Mouse (Mus musculus) ES-Bruce4 (cell line): ENCODE results near the gene Tmem130.

Source experiments
- CTCF ChIP-seq: IDR thresholded peaks from one replicate; pipeline ENCODE4 v1.8.1; 2011; ENCODE audit warnings: low read depth, low read length
- EP300 ChIP-seq: IDR thresholded peaks from 2 replicates; pipeline ENCODE4 v1.6.1; 2011; ENCODE audit warnings: low read depth, low read length; ENCODE audit not compliant: insufficient read depth
- POLR2A ChIP-seq: IDR thresholded peaks from one replicate; pipeline ENCODE4 v1.8.1; 2011; ENCODE audit warnings: low read length; ENCODE audit not compliant: insufficient read depth

GRCm38 (mm10) chr5:144694161-144694560 lies 67.5 kb downstream of the Tmem130 start:
- TF ChIP-seq POLR2A (no peak), CTCF (peak; percentile 41), EP300 (no peak)
